Mouse (Mus musculus): ENCODE measurements around the gene Ciita. TPM values are rescaled to one million over a fixed set of nuclear protein-coding genes. Genes with fewer than 3 reads are reported as not detected.

Gene Ciita
- polyA plus RNA-seq, 1 experiment, result 0.03 TPM

DNA sequence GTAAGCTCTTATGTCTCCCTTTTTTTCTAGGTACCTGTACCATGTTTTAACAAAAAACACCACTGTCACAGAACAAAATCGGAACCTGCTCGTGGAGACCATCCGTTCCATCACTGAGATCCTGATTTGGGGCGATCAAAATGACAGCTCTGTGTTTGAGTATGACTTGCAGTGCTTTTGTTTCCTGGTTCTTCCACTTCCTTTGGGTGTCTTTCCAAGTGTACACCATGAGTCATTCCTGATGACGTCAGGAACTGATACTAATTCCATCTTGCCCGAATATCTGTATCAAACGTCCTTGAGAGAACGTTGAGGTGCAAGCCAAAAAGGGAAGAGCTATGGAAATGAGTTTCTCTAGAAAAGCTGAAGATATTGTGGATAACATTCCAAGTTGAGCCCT, 80.1 kb downstream of the Ciita start:
- TF ChIP-seq CTCF (IDR thresholded peaks at IDR 0.05; ENCODE audit: borderline replicate concordance, extremely low read depth, insufficient read depth, insufficient read length) (no peak), POLR2A (IDR thresholded peaks at IDR 0.05; ENCODE audit: borderline replicate concordance, extremely low read depth, insufficient read depth, insufficient read length, poor library complexity, severe bottlenecking) (no peak)

DNA sequence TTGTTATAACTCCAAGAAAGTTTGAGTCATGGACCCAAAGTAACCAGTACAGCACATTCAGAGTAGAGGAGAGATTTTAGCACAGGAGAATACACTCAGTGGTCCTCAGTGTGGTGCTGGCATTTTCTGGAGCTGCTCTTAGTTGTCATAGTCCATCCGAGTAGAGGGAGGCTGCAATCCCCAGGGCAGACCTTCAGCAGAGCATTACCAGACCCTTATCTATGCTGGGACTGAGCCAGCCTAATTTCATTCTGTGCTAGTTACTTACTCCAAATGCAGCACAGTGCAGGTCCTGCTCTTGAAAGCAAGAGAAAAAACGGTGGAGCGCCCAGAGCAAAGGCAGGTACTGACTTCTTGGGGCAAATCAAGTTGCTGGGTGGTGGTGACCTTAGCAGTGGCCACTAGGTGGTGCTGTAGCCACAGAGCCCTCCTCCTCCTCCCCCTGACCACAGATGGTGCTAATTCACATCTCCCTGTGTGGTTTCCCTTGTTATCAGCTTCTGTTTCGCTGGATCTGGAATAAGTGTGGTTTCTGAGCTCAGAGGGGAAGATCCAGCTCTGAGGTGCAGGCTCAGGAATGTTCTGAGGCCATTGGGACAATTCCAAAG, 85.5 kb downstream of the Ciita start:
- TF ChIP-seq POLR2A (IDR thresholded peaks at IDR 0.05; ENCODE audit: borderline replicate concordance, extremely low read depth, insufficient read depth, insufficient read length, poor library complexity, severe bottlenecking) (no peak), CTCF (IDR thresholded peaks at IDR 0.05; ENCODE audit: borderline replicate concordance, extremely low read depth, insufficient read depth, insufficient read length) (peak; percentile 95)
- peak; percentile 86 for DNase-seq (ENCODE audit: low read depth)

More for the DNA sequence above, 80.1 kb downstream of the Ciita start:
- DNase-seq (ENCODE audit: low read depth), result no peak

DNA sequence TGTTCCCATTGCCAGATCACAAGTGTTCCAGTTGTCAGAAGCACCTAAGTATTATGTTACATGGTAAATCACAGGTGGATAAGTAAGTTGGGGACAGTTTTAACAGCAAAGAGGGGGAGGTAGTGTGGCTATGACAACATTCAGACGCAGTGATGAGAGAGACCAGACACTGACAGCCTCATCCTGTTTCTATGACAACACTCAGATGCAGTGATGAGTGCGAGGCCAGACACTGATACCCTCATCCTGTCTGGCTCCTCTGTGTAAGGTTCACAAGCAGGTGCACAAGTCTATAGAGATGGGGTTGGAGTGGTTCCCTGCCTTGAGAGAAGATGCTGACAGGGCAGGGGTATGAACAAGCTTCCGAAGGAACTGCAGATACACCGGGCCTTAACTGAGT, 87.3 kb downstream of the Ciita start:
- TF ChIP-seq CTCF (IDR thresholded peaks at IDR 0.05; ENCODE audit: borderline replicate concordance, extremely low read depth, insufficient read depth, insufficient read length), result no peak

DNA sequence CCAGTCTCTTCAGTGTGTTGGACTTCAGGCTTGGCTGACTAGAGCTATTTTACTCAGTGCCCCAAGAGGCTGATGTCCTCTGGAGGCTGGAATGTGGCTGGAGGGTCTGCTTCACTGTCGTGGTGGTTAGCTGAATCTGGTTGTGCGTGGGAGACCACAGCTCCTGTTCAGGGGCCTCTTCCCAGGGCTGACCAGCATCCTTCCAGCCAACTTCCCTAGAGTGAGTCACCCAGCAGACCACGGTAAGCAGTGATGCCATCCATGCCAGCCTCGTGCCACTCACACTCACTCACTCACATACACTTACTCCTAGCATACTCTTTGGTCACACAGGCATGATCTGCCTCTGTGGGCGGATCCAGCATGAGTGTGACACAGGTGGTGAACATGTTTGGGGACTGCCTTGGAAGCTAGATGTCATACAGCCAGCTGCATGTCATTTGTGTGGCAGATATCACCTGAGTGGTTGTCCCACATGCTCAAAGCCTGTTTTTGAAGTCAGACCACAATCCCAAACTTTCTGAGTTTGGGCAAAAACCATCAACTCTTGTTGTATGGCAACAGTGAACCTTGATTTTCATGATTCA, 90.0 kb downstream of the Ciita start:
- TF ChIP-seq POLR2A (IDR thresholded peaks at IDR 0.05; ENCODE audit: borderline replicate concordance, extremely low read depth, insufficient read depth, insufficient read length, poor library complexity, severe bottlenecking), result no peak
- no peak for TF ChIP-seq CTCF (IDR thresholded peaks at IDR 0.05; ENCODE audit: borderline replicate concordance, extremely low read depth, insufficient read depth, insufficient read length)
- DNase-seq (ENCODE audit: low read depth), result no peak

More for the DNA sequence above, 87.3 kb downstream of the Ciita start:
- DNase-seq (ENCODE audit: low read depth), result no peak

DNA sequence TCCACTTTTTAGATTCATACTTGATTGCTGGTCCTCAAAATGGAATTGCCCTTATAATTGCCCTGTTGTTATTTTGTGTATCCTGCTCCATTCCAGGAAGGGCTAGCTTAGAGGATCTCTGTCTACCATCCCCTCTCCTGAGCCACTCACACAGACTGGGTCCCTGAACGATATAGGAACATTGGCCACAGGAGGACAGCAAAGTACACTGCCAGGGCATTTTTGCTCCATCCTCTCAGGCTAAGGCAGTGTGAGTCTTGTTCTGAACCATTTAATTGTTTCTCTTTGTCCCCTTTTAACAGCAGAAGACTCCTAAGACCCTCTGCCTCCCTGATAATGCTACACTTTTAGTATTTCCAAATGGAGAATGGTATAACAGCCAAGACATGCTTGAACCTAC, 90.8 kb downstream of the Ciita start:
- DNase-seq (ENCODE audit: low read depth), result no peak
- TF ChIP-seq POLR2A (IDR thresholded peaks at IDR 0.05; ENCODE audit: borderline replicate concordance, extremely low read depth, insufficient read depth, insufficient read length, poor library complexity, severe bottlenecking), result no peak
- TF ChIP-seq CTCF (IDR thresholded peaks at IDR 0.05; ENCODE audit: borderline replicate concordance, extremely low read depth, insufficient read depth, insufficient read length), result no peak

DNA sequence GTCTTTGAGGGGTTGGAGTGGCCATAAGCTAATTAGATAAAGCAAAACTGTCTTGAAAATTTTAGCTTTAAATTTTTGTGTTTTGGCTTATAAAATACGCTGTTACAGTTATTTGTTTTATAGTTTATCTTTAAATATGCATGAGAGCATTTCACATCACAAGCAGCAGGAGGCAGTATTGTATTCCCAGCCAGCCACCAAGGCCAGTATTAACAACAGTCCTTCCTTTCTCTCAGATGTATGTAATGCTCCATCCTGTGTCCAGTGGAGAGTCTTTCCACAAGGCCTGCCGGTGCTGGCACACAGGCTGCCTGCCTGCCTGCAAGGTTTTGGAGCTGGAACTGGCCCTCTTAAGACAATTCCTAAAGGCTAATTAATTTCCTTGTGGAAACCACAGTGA, 92.0 kb downstream of the Ciita start:
- DNase-seq (ENCODE audit: low read depth), result peak; percentile 47
- no peak for TF ChIP-seq POLR2A (IDR thresholded peaks at IDR 0.05; ENCODE audit: borderline replicate concordance, extremely low read depth, insufficient read depth, insufficient read length, poor library complexity, severe bottlenecking)
- peak; percentile 61 for TF ChIP-seq CTCF (IDR thresholded peaks at IDR 0.05; ENCODE audit: borderline replicate concordance, extremely low read depth, insufficient read depth, insufficient read length)

DNA sequence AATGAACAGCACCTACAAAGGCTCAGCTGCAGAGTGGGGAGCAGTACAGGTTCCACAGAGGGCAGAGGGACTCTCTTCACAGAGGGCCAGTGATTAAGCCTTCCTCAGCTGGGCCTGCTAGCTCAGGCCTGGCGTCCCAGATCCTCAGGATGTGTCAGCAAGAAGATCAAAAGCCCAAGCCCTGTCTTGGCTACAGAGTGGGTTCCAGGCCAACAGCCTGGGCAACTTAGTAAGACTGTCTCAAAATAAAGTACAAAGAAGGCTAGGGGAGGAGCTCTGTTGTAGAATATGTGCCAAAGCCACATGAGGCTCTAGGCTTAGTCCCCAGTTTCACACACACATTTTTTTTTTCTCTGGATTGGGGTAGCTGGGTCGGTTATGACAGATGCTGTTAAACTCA, 95.1 kb downstream of the Ciita start:
- no peak for TF ChIP-seq CTCF (IDR thresholded peaks at IDR 0.05; ENCODE audit: borderline replicate concordance, extremely low read depth, insufficient read depth, insufficient read length)
- TF ChIP-seq POLR2A (IDR thresholded peaks at IDR 0.05; ENCODE audit: borderline replicate concordance, extremely low read depth, insufficient read depth, insufficient read length, poor library complexity, severe bottlenecking), result no peak
- DNase-seq (ENCODE audit: low read depth), result no peak

DNA sequence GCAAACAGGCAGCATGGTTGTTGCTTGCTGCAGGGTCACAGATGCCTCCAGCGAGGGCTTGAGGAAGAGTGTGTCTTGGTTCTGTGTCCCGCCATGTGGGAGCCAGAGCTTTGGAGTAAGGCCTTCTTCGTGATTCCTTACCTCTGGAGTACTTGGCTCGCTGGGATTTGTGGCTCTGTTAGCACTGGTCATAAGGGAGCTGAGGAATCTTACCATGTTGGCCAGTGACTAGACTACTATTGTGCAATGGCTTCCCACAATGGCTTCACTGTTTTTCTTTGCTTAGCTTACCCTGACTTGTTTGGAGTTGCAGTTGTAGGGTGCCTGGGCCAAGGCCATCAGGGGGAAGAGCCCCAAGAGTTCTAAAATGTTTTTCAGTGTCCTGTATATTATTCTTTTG, 96.1 kb downstream of the Ciita start:
- DNase-seq (ENCODE audit: low read depth), result no peak
- TF ChIP-seq CTCF (IDR thresholded peaks at IDR 0.05; ENCODE audit: borderline replicate concordance, extremely low read depth, insufficient read depth, insufficient read length), result no peak
- TF ChIP-seq POLR2A (IDR thresholded peaks at IDR 0.05; ENCODE audit: borderline replicate concordance, extremely low read depth, insufficient read depth, insufficient read length, poor library complexity, severe bottlenecking), result no peak

DNA sequence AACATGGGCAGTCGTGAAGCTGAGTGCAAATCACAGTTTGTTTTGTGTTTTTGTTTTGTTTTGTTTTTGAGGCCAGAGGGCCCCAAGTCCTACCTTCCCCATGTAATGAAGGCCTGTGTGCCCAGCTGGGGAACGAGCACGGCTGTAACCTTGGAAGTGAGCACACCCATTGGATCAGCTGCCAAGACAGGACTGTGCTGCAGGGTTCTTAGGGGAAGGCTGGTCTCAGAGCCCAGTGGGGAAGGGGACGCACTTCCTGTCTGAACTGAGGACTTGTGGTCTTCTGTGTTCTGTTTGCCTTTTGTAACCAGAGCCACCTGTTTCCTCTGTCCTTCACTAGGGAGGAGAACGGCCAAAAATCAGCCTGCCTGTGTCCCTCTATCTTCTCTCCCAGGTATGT, 97.7 kb downstream of the Ciita start:
- TF ChIP-seq CTCF (IDR thresholded peaks at IDR 0.05; ENCODE audit: borderline replicate concordance, extremely low read depth, insufficient read depth, insufficient read length) (no peak), POLR2A (IDR thresholded peaks at IDR 0.05; ENCODE audit: borderline replicate concordance, extremely low read depth, insufficient read depth, insufficient read length, poor library complexity, severe bottlenecking) (no peak)
- DNase-seq (ENCODE audit: low read depth), result no peak

Other genes starting within 250 kb of the Ciita start
- 6.8 and 9.9 TPM in 2 replicates for gene Emp2, start 166.1 kb upstream of the Ciita start, polyA plus RNA-seq (2012; rRNA removed)
- 3.8 and 6.5 TPM in 2 replicates for gene Tekt5, start 84.6 kb upstream of the Ciita start, polyA plus RNA-seq (2012; rRNA removed)
- 43.1 and 50.7 TPM in 2 replicates for gene Nubp1, start 68.1 kb upstream of the Ciita start, polyA plus RNA-seq (2012; rRNA removed)
- gene Tvp23a, start 32.7 kb upstream of the Ciita start, polyA plus RNA-seq (2012; rRNA removed), result 49.6 and 55.0 TPM in 2 replicates
- gene Dexi, start 63.0 kb downstream of the Ciita start, polyA plus RNA-seq (2012; rRNA removed), result 36.2 and 50.3 TPM in 2 replicates
- gene Clec16a, start 65.3 kb downstream of the Ciita start, polyA plus RNA-seq (2012; rRNA removed), result 27.8 and 39.3 TPM in 2 replicates

Measured in brain, embryonic 14.5 days (tissue).